ENCODE assay signal across 24 mouse cellular contexts in the genomic region with DNA sequence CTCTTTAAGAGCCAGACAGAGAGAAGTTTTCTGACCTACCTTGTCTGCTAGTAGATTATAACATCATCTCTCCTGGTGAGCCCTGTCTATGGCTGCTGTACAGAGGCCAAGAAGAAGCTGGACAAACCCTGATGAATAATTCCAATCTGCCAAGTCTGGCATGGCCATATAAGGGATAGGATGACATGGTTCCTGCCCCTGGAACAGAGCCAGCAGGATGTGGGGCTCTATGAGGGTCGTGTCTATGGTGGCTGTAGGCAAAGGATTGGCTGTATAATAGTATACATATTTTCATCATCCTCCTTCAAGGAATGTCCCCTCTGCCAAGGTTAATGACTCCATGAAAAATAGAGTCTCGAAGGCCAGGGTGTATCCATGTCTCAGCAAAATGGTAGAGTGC.
"Had no signal": no experiment of that assay in that cellular context is flagged by ENCODE, and none has a peak within 500 bp of the region (broad histone marks: within the 10 kb centered on the region; RNA-seq: fewer than 3 reads in every experiment).

No protein-coding gene starts in this region.

- H3K9ac ChIP-seq: heart, embryonic 12.5 days; hindbrain, embryonic 13.5 days; hindbrain, embryonic 15.5 days; intestine, embryonic 15.5 days; limb, embryonic 12.5 days had no signal

- H3K4me1 ChIP-seq: heart, embryonic 10.5 days; heart, embryonic 12.5 days; hindbrain, embryonic 15.5 days; intestine, embryonic 15.5 days; limb, embryonic 12.5 days had no signal

- H3K4me2 ChIP-seq: heart, embryonic 12.5 days; hindbrain, embryonic 13.5 days; hindbrain, embryonic 15.5 days; intestine, embryonic 15.5 days; limb, embryonic 12.5 days; liver, embryonic 11.5 days had no signal

- H3K36me3 ChIP-seq: heart, embryonic 10.5 days; heart, embryonic 12.5 days; hindbrain, embryonic 10.5 days; hindbrain, embryonic 13.5 days; hindbrain, embryonic 15.5 days; intestine, embryonic 15.5 days; limb, embryonic 10.5 days; limb, embryonic 12.5 days had no signal

- H3K27ac ChIP-seq: gastrocnemius, adult 2 months; heart, embryonic 10.5 days; hindbrain, embryonic 10.5 days; hindbrain, embryonic 13.5 days; hindbrain, embryonic 15.5 days; intestine, embryonic 15.5 days; layer of hippocampus, adult 2 months; limb, embryonic 10.5 days; limb, embryonic 12.5 days had no signal

- H3K27me3 ChIP-seq: heart, embryonic 12.5 days; hindbrain, embryonic 13.5 days; hindbrain, embryonic 15.5 days; intestine, embryonic 15.5 days; limb, embryonic 12.5 days had no signal

- H3K4me3 ChIP-seq: gastrocnemius, adult 2 months; heart, embryonic 10.5 days; heart, embryonic 12.5 days; hindbrain, embryonic 10.5 days; hindbrain, embryonic 13.5 days; hindbrain, embryonic 15.5 days; intestine, embryonic 15.5 days; layer of hippocampus, adult 2 months; limb, embryonic 10.5 days; limb, embryonic 12.5 days had no signal

- ATAC-seq: inflammation-experienced regulatory T-cells, adult 6 months; intestine, embryonic 15.5 days; intestine, postnatal 0 days had no signal

- H3K9me3 ChIP-seq: heart, embryonic 10.5 days; heart, embryonic 12.5 days; hindbrain, embryonic 10.5 days; hindbrain, embryonic 13.5 days; hindbrain, embryonic 15.5 days; intestine, embryonic 15.5 days; limb, embryonic 10.5 days; limb, embryonic 12.5 days had no signal

- DNase-seq: gastrocnemius, adult 2 months; gastrocnemius, postnatal 10 days; gastrocnemius, postnatal 25 days; heart, adult 18-20 months; heart, postnatal 10 days; heart, postnatal 4 days; kidney, adult 18-20 months; kidney, adult 8-10 months; kidney, postnatal 10 days; kidney, postnatal 25 days; kidney, postnatal 4 days; liver had no signal
